Mouse (Mus musculus): ENCODE results near the gene Lgi2.

Lgi2 gene

DNA sequence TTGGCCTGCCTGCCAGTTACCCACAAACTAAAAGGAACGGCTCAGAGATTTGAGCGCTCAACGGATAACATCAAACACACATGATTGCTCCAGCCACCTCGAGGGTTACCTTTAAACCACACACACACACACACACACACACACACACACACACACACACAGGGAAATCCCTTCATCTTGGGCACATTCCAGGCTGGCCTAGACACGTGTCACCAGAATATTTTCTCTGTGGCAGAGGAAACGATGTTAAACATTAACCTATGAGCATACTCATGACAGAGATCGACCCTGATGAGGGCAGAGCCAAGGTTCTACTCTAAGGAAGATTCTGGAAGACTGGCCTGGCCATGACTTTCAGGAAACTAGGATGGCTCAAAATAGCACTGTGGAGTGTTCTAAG is 29.2 kb downstream of the Lgi2 start:
- DNase-seq (ENCODE audit: low spot score): no peak

GRCm38 (mm10) chr5:52534798-52535590 is 31.3 kb downstream of the Lgi2 start:
- DNase-seq (ENCODE audit: low spot score): no peak

GRCm38 (mm10) chr5:52533705-52534104 is 32.6 kb downstream of the Lgi2 start:
- DNase-seq (ENCODE audit: low spot score): no peak

- DNase-seq (ENCODE audit: low spot score): no peak
Measured at GRCm38 (mm10) chr5:52528545-52528944, 37.7 kb downstream of the Lgi2 start.

DNA sequence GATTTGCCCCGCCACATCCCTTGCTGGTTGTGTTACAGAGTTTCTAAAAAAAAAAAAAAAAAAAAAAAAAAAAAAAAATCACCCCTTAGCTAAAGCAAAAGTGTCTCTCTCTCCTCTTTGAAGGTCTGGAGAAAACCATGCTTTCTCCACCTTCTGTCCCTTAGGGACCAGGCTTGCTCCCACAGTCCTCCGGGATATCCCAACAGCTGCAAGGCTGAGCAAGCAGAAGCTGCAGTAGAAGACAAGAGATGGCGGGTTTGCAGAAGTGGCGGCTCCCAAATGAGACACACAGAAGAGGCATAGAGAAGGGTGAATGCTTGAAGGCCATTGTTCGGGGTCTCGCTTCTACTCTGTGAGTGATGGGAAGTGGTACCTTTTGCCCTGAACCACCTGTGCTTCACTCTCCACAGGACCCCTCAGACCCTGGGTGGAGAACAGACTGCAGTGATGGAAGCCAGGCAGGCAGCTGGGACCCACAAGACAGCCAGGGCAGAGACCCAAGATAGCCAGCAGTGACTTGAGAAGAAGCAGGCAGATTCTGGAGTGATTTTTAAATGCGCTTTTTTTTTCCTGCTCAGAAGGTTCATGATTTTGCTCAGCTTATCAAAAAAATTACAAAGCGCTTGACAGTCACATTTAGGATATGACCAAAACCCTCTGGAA is 39.8 kb downstream of the Lgi2 start:
- no peak for DNase-seq (ENCODE audit: low spot score)

DNA sequence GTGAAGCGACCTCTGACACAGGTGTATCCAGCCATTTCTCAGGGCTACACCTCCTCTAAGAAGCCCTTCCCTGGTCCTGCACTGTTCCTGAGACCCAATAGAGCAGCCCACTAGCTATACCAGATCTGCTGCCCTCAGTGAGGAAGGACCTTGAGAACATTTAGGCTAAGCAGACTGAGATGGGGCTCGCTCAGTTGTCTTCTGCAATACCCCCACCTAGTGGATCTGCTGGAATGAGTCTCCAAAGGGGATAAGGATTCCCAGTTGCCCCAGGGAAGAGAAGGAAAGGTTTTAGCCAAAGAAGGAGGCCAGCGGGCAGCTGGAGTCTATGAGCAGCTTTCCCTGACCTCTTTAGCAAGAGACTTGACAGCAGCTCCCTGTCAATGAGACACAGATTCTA is 42.1 kb downstream of the Lgi2 start:
- peak; percentile 24 for DNase-seq (ENCODE audit: low spot score)

GRCm38 (mm10) chr5:52519921-52520320 is 46.3 kb downstream of the Lgi2 start:
- no peak for DNase-seq (ENCODE audit: low spot score)

- no peak for DNase-seq (ENCODE audit: low spot score)
Measured at GRCm38 (mm10) chr5:52516072-52516476, 50.2 kb downstream of the Lgi2 start.

DNA sequence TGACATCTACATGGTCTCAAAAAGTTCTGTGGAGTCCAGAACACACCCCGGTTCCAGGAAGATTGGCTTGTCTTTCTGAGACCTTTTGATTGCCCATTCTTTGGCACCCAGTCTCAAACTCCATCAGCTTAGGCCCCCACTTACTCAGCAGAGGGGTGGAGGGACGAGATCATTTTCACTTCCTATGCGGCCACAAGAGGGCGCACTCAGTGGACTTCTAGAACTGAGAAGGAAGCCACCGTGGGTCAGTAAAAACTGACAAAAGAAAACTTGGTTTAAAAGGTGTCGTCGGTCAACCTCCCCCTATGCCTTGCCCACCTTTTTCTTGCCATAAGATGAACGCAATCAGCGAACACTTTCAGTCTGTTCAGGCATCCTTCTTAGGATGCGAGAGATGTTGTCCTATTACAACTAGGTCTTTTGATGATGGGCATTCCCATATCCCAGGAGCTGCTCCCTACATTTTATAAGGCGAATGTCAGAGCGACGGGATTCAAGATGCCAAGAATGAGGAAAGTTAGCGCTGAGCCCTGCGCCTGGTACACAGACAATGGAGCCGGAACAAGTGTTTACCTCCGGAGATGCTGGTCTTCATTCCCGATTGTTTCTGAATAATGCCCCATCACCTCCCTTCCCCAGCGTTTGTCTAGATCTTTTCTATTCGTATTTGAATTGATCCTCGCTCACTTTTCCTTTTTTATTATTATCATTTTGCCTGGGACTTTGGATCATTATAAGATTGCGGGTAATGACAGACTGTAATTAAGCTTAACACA is 50.8 kb downstream of the Lgi2 start:
- DNase-seq (ENCODE audit: low spot score): peak; percentile 55

DNA sequence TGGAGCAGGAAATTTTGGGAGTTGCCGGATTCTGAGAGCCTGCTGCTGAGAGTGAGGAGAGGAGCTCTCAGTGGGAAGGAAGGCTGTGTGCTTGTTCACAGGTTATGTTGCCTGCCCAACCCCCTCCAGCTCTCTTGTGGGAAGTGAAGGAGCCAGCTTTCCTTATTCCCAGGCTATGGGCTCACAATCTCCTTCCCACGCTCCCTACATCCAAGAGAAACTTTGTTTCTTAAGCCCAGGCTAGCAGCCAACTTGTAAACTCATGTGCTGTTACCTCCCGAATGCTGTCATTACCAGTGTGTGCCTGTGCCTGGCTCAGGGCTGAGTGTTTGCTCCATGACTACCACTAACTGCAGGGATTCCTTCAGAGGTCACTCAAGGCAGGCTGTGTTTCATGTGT is 55.2 kb downstream of the Lgi2 start:
- no peak for DNase-seq (ENCODE audit: low spot score)

GRCm38 (mm10) chr5:52509416-52509815 is 56.8 kb downstream of the Lgi2 start:
- no peak for DNase-seq (ENCODE audit: low spot score)

GRCm38 (mm10) chr5:52504666-52505065 is 61.6 kb downstream of the Lgi2 start:
- DNase-seq (ENCODE audit: low spot score): no peak

- DNase-seq (ENCODE audit: low spot score): no peak
Measured at GRCm38 (mm10) chr5:52504148-52504547, 62.1 kb downstream of the Lgi2 start.

GRCm38 (mm10) chr5:52495671-52496070 is 70.6 kb downstream of the Lgi2 start:
- DNase-seq (ENCODE audit: low spot score): no peak

DNA sequence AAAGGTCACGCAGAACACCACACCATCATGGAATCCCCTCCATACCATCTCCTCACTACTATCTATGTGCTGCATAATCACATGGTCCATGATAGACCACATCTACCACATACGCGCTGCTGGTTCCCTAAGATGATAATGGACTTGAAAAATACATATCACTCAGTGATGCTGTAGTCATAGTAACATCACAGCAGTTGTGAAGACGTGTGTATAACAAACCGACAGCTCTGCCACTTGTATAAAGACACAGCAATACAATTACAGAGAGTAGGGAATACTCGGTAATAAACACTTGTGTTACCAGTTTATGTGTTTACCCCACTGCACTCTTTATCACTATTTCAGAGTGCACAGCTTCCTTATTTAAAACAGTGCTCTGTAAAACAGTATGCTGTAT is 74.8 kb downstream of the Lgi2 start:
- DNase-seq (ENCODE audit: low spot score): no peak

- DNase-seq (ENCODE audit: low spot score): no peak
Measured at GRCm38 (mm10) chr5:52487559-52488430, 78.5 kb downstream of the Lgi2 start.

Data from ovary, postnatal 36 days (tissue).